Mouse (Mus musculus) embryonic fibroblast, embryonic 13.5 days (primary cell): ENCODE measurements around the gene Gm10645. TPM values are rescaled to one million over a fixed set of nuclear protein-coding genes. Genes with fewer than 3 reads are reported as not detected.

Source experiments
- H3K27ac ChIP-seq: 2 replicates; pipeline ENCODE4 v1.5.1; 2012; ENCODE audit warnings: low read length, control low read depth, inconsistent platforms; ENCODE audit not compliant: insufficient read depth
- H3K4me1 ChIP-seq: 2 replicates; pipeline ENCODE4 v1.6.1; 2011; ENCODE audit warnings: low read length; ENCODE audit not compliant: control insufficient read depth, insufficient read depth
- H3K4me3 ChIP-seq: 2 replicates; pipeline ENCODE4 v1.5.1; 2011; ENCODE audit warnings: mild to moderate bottlenecking, control low read depth, low read length; ENCODE audit not compliant: insufficient read depth
- CTCF ChIP-seq: IDR thresholded peaks from 2 replicates; pipeline ENCODE4 v1.5.1; 2011; ENCODE audit warnings: mild to moderate bottlenecking, control low read depth, low read length, moderate library complexity, borderline replicate concordance; ENCODE audit not compliant: insufficient read depth
- POLR2A ChIP-seq: IDR thresholded peaks from 2 replicates; pipeline ENCODE4 v1.6.1; 2011; ENCODE audit warnings: low read depth, mild to moderate bottlenecking, control low read depth, low read length, moderate library complexity
- polyA plus RNA-seq: library from polyadenylated mRNA; stranded (reverse); fragments of >200 nt; gene quantifications from 2 replicates; pipeline ENCODE4 v1.2.4, GENCODE M21; 2011; ENCODE audit warnings: low read depth; ENCODE audit not compliant: missing spikeins, insufficient read length

Gene Gm10645
- polyA plus RNA-seq, 1 experiment, result not detected

DNA sequence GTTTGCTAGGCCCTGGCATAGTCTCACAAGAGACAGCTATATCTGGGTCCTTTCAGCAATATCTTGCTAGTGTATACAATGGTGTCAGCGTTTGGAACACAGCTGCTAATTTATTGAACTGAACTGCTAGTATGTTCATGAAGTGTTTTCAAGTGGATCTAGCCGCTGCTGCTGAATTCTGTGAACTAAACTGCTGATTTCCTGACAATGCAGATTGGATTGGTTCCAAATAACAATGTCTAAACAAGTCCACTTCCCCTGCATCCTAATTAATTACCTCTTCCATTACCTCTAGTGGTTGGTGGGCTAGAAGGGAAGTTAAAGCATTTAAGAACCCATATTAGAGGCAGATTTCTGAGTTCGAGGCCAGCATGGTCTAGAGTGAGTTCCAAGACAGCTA lies 20.5 kb downstream of the Gm10645 start:
- H3K4me1 ChIP-seq, result no peaks in the 10 kb centered on the region
- no peak overlapping the region for H3K4me3 ChIP-seq
- no peak overlapping the region for H3K27ac ChIP-seq
- no peak for TF ChIP-seq POLR2A
- no peak for TF ChIP-seq CTCF

DNA sequence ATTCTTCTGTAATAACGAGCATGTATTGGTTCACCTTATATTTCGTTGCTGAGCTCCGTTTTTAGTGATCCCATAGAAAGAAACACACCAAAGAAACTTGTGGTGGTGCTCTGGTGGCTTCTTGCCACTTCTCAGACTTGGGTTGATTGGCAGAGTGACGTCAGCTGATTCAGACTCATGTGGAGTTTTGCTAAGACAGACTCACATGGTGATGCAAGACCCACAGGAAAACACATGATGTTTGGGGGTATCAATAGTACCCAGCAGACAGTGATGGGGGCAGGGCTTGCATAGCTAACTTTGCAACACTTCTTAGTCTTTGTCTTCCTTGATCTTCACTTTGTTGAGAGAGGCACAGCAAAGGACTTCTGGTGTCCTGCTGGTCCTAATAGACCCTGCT lies 21.4 kb downstream of the Gm10645 start:
- no peak overlapping the region for H3K4me3 ChIP-seq
- TF ChIP-seq POLR2A (no peak), CTCF (no peak)
- no peak overlapping the region for H3K27ac ChIP-seq
- no peaks in the 10 kb centered on the region for H3K4me1 ChIP-seq

DNA sequence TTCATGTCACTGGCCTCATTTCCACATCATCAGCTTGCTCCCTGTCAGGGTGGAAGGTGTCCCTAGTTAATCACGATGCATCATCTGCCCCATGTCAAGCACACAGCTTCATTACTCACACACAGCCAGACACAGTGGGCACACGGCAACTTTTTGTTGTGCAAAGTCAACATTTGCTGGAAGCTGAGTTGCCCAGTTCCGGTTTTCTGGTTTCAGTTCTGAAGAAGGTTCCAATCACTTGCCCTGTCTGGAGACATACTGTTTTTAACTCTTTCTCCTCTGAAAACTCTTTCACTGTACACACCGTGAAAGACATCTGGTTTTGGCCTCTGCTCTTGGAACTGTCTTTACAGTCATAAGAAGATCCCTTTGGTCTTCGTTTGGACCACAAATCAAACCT lies 24.6 kb downstream of the Gm10645 start:
- TF ChIP-seq CTCF (no peak), POLR2A (no peak)
- Histone ChIP-seq H3K4me1 (no peaks in the 10 kb centered on the region), H3K4me3 (no peak overlapping the region)

DNA sequence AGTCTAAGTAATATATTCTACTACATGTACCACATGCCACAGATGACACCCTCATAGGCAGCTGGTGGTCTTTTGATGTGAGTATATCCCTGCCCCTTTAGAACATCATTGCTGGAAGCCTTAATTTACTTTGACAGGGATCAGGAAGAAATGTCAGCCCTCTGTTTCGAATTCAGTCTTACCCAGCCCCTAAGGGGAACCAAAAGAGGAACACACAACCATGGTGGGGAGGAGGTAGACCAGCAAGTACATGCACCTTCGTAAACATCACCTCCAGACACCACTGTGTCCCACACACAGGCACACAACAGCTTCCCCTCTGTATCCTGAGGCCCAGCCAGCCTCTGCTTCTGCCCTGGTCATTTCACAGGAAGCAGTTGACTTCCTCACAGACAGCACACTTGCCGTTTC lies 25.3 kb downstream of the Gm10645 start:
- no peaks in the 10 kb centered on the region for H3K4me1 ChIP-seq
- H3K27ac ChIP-seq, result no peak overlapping the region
- H3K4me3 ChIP-seq, result no peak overlapping the region
- no peak for TF ChIP-seq POLR2A
- no peak for TF ChIP-seq CTCF

More for the DNA sequence above, 24.6 kb downstream of the Gm10645 start:
- no peak overlapping the region for H3K27ac ChIP-seq

GRCm38 (mm10) chr8:83140068-83140467 lies 25.9 kb downstream of the Gm10645 start:
- H3K4me3 ChIP-seq, result no peak overlapping the region
- TF ChIP-seq POLR2A, result no peak
- no peak for TF ChIP-seq CTCF
- no peak overlapping the region for H3K27ac ChIP-seq
- H3K4me1 ChIP-seq, result no peaks in the 10 kb centered on the region

DNA sequence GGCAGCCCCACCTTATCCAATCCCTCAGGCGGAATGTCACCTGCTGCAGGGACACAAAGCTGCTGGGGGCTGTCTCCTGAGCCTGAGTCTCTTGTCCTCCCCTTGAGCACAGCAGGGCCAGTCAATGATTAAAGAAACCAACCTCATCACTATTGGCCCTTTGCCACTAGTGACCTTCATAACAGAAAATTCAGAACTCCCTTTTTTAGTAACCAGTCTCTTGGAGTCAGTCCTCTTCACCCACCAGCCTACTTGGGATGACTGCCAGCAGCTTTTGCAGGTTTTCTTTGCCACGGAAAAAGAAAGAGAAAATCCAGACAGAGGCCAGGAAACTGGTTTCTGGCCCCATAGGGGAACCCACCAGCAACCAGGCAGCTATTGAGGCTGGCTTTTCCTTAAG lies 30.9 kb downstream of the Gm10645 start:
- H3K4me3 ChIP-seq, result no peak overlapping the region
- no peak for TF ChIP-seq CTCF
- no peak for TF ChIP-seq POLR2A

More for the DNA sequence above, 30.9 kb downstream of the Gm10645 start:
- H3K27ac ChIP-seq, result no peak overlapping the region
- H3K4me1 ChIP-seq, result no peaks in the 10 kb centered on the region

Other genes starting within 250 kb of the Gm10645 start
- 5.4 and 8.0 TPM in 2 replicates for gene Tbc1d9, start 818 bp downstream of the Gm10645 start, polyA plus RNA-seq
- gene Ucp1, start 124.2 kb upstream of the Gm10645 start, polyA plus RNA-seq, result not detected in 2 replicates
- gene Elmod2, start 166.3 kb upstream of the Gm10645 start, polyA plus RNA-seq, result 13.4 and 20.5 TPM in 2 replicates
- not detected in 2 replicates for gene Mgat4d, start 182.3 kb upstream of the Gm10645 start, polyA plus RNA-seq
- not detected in 2 replicates for gene Clgn, start 223.7 kb upstream of the Gm10645 start, polyA plus RNA-seq